ENCODE assay signal across 26 mouse cellular contexts in genomic region chr9:106692973-106693481, GRCm38 (mm10). TPM values are rescaled to one million over a fixed set of nuclear protein-coding genes. Genes with fewer than 3 reads are reported as not detected.
A peak's percentile ranks its signal among the peaks of the same experiment; 100 is the strongest.
DNase-seq lines count a peak whose midpoint lies in the region; ATAC-seq and TF ChIP-seq lines count a peak whose summit lies in the region.
"Had no signal": no experiment of that assay in that cellular context is flagged by ENCODE, and none has a peak within 500 bp of the region (broad histone marks: within the 10 kb centered on the region; RNA-seq: fewer than 3 reads in every experiment).

No protein-coding gene starts in this region.

- peak overlapping the region; percentile 51 for H3K27ac ChIP-seq in hindbrain, postnatal 0 days
- H3K27ac ChIP-seq in hindbrain, embryonic 11.5 days (ENCODE audit: low read depth, low read length) = no peak overlapping the region
- H3K27ac ChIP-seq: forebrain, embryonic 12.5 days; heart, adult 2 months; heart, embryonic 15.5 days; layer of hippocampus, adult 2 months; limb, embryonic 10.5 days; midbrain, embryonic 15.5 days had no signal

- H3K4me1 ChIP-seq in hindbrain, postnatal 0 days (ENCODE audit: insufficient read depth, low read length) = no peaks in the 10 kb centered on the region
- H3K4me1 ChIP-seq in hindbrain, embryonic 11.5 days (replicated peaks; ENCODE audit: control insufficient read depth, insufficient read depth, low read length) = no peaks in the 10 kb centered on the region
- H3K4me1 ChIP-seq: forebrain, embryonic 12.5 days; heart, embryonic 15.5 days; limb, embryonic 10.5 days; megakaryocyte, embryonic 14.5 days; midbrain, embryonic 15.5 days had no signal

- H3K27me3 ChIP-seq in hindbrain, postnatal 0 days (ENCODE audit: insufficient read depth, low read length) = no peaks in the 10 kb centered on the region
- no peaks in the 10 kb centered on the region for H3K27me3 ChIP-seq in hindbrain, embryonic 11.5 days (ENCODE audit: control insufficient read depth, insufficient read depth, low read length)
- H3K27me3 ChIP-seq: forebrain, embryonic 12.5 days; heart, embryonic 15.5 days; megakaryocyte, embryonic 14.5 days; midbrain, embryonic 15.5 days had no signal

- no peak overlapping the region for H3K4me3 ChIP-seq in hindbrain, postnatal 0 days (ENCODE audit: low read length)
- H3K4me3 ChIP-seq in hindbrain, embryonic 11.5 days (ENCODE audit: low read depth, low read length) = no peak overlapping the region
- H3K4me3 ChIP-seq: forebrain, embryonic 12.5 days; heart, adult 2 months; heart, embryonic 15.5 days; layer of hippocampus, adult 2 months; limb, embryonic 10.5 days; megakaryocyte, embryonic 14.5 days; midbrain, embryonic 15.5 days had no signal

- peak; percentile 89 for ATAC-seq in hindbrain, postnatal 0 days
- ATAC-seq in hindbrain, embryonic 11.5 days (ENCODE audit: low FRiP score) = no peak
- ATAC-seq: activated CD4-positive, CD25-positive, alpha-beta regulatory T cell, adult 4 months; CD4-positive, CD25-positive, alpha-beta regulatory T cell, adult 4 months; liver, postnatal 0 days; midbrain, embryonic 15.5 days had no signal

- peaks cover 4% of the 10 kb centered on the region for H3K36me3 ChIP-seq in hindbrain, postnatal 0 days (ENCODE audit: insufficient read depth, low read length)
- H3K36me3 ChIP-seq in hindbrain, embryonic 11.5 days (ENCODE audit: control insufficient read depth, insufficient read depth, low read length) = 0 out of 2 replicates have a peak, but pooled peaks cover 3% of the 10 kb centered on the region

- no peaks in the 10 kb centered on the region for H3K9me3 ChIP-seq in hindbrain, postnatal 0 days (ENCODE audit: low read length)
- H3K9me3 ChIP-seq in hindbrain, embryonic 11.5 days (ENCODE audit: control insufficient read depth, low read length) = no peaks in the 10 kb centered on the region
- H3K9me3 ChIP-seq: forebrain, embryonic 12.5 days; G1E; heart, embryonic 15.5 days; limb, embryonic 10.5 days; megakaryocyte, embryonic 14.5 days; midbrain, embryonic 15.5 days had no signal

- DNase-seq in cerebellum, postnatal 14 days = peak; percentile 62 to 70
- DNase-seq in cerebellum, adult 11-12 months = no peak
- peak; percentile 82 for DNase-seq in hindbrain, postnatal 0 days (ENCODE audit: low spot score)
- DNase-seq in hindbrain, embryonic 11.5 days (ENCODE audit: low spot score) = no peak
- DNase-seq in retina, postnatal 1 day = peak; percentile 36
- DNase-seq in retina, embryonic 14.5 days (ENCODE audit: low spot score) = no peak
- no peak for DNase-seq in thymus, postnatal 14 days
- DNase-seq: adrenal gland, postnatal 25 days; cerebellum, adult 8-10 months; heart, adult 2 months; heart, postnatal 4 days; kidney, adult 8-10 months; kidney, postnatal 14 days; liver, postnatal 0 days; lung, postnatal 14 days had no signal

- no peak for TF ChIP-seq CTCF in hindbrain, postnatal 0 days (IDR thresholded peaks at IDR 0.05; ENCODE audit: low read depth)

- no peak overlapping the region for H3K4me2 ChIP-seq in hindbrain, postnatal 0 days (ENCODE audit: low read depth, low read length)
- no peak overlapping the region for H3K4me2 ChIP-seq in hindbrain, embryonic 11.5 days (replicated peaks; ENCODE audit: low read depth, low read length)
- H3K4me2 ChIP-seq: forebrain, embryonic 12.5 days; heart, embryonic 15.5 days; midbrain, embryonic 15.5 days had no signal

- no peak overlapping the region for H3K9ac ChIP-seq in hindbrain, postnatal 0 days (replicated peaks; ENCODE audit: low read length)
- no peak overlapping the region for H3K9ac ChIP-seq in hindbrain, embryonic 11.5 days (ENCODE audit: low read depth, low read length)
- H3K9ac ChIP-seq: forebrain, embryonic 12.5 days; heart, embryonic 15.5 days; liver, postnatal 0 days; midbrain, embryonic 15.5 days had no signal

- 41% methylated on average over 11 of the region's 11 CpGs for WGBS in hindbrain, postnatal 0 days
- WGBS in hindbrain, embryonic 11.5 days = 96% methylated on average over 11 of the region's 11 CpGs

RNA-seq across cellular contexts. Expression of gene Tex264, which starts 7.3 kb away (rescaled TPM):
- total RNA-seq in hindbrain, postnatal 0 days (2014; rRNA removed) = 91.4 and 107 TPM in 2 replicates
- 86.7 and 91.7 TPM in 2 replicates for polyA plus RNA-seq in hindbrain, postnatal 0 days (2015; fragmentation: Nextera tagmentation; extraction: Ambion mirVana)
- 28.1 and 30.0 TPM in 2 replicates for polyA plus RNA-seq in hindbrain, embryonic 11.5 days (2014; fragmentation: Nextera tagmentation; extraction: Ambion mirVana)

RNA-seq across cellular contexts. Expression of gene Grm2, which starts 37.1 kb away (rescaled TPM):
- 12.2 and 14.3 TPM in 2 replicates for total RNA-seq in hindbrain, postnatal 0 days (2014; rRNA removed)
- polyA plus RNA-seq in hindbrain, postnatal 0 days (2015; fragmentation: Nextera tagmentation; extraction: Ambion mirVana) = 9.8 and 12.0 TPM in 2 replicates
- polyA plus RNA-seq in hindbrain, embryonic 11.5 days (2014; fragmentation: Nextera tagmentation; extraction: Ambion mirVana) = 9.5 and 9.7 TPM in 2 replicates
- total RNA-seq: adrenal gland, postnatal 25 days; heart, adult 2 months; heart, postnatal 4 days; liver, adult 2 months had no signal
- polyA plus RNA-seq: CD4-positive, CD25-positive, alpha-beta regulatory T cell, adult 4 months; G1E; heart, adult 2 months; heart, embryonic 15.5 days; intestine, embryonic 14.5 days; limb, embryonic 10.5 days; liver, adult 2 months; liver, postnatal 0 days had no signal

Comparison
In these comparisons a context has a peak if more than half of its experiments do, and no peak if none do; other contexts are left out.
1. DNase-seq: peak in cerebellum, postnatal 14 days (2 of 2), hindbrain, postnatal 0 days (single experiment) and retina, postnatal 1 day (single experiment); none in cerebellum, adult 11-12 months (single experiment), hindbrain, embryonic 11.5 days (single experiment), retina, embryonic 14.5 days (single experiment) and thymus, postnatal 14 days (single experiment).